Mouse (Mus musculus): ENCODE measurements around the gene Wdr5b. TPM values are rescaled to one million over a fixed set of nuclear protein-coding genes. Genes with fewer than 3 reads are reported as not detected.

Gene Wdr5b
- polyA plus RNA-seq, 1 experiment, result 0.03 TPM

- H3K9me3 ChIP-seq (ENCODE audit: control insufficient read depth, low read length), result no peaks in the 10 kb centered on the region
- no peaks in the 10 kb centered on the region for H3K4me1 ChIP-seq (ENCODE audit: control insufficient read depth)
- H3K36me3 ChIP-seq (ENCODE audit: control insufficient read depth), result peaks cover 76% of the 10 kb centered on the region
- TF ChIP-seq GATA1 (IDR thresholded peaks at IDR 0.05; ENCODE audit: low read length) (no peak), TAL1 (IDR thresholded peaks at IDR 0.05; ENCODE audit: low read length) (no peak)
- no peak overlapping the region for H3K4me3 ChIP-seq (replicated peaks)
- H3K27me3 ChIP-seq (ENCODE audit: control insufficient read depth), result no peaks in the 10 kb centered on the region
Measured at GRCm38 (mm10) chr16:36087846-36088245, 46.9 kb downstream of the Wdr5b start.

GRCm38 (mm10) chr16:36089065-36089464 lies 48.1 kb downstream of the Wdr5b start:
- Histone ChIP-seq H3K4me3 (replicated peaks) (no peak overlapping the region), H3K4me1 (ENCODE audit: control insufficient read depth) (no peaks in the 10 kb centered on the region), H3K27me3 (ENCODE audit: control insufficient read depth) (no peaks in the 10 kb centered on the region), H3K9me3 (ENCODE audit: control insufficient read depth, low read length) (no peaks in the 10 kb centered on the region), H3K36me3 (ENCODE audit: control insufficient read depth) (peaks cover 64% of the 10 kb centered on the region)
- TF ChIP-seq TAL1 (IDR thresholded peaks at IDR 0.05; ENCODE audit: low read length) (no peak), GATA1 (IDR thresholded peaks at IDR 0.05; ENCODE audit: low read length) (no peak)

GRCm38 (mm10) chr16:36089850-36090616 lies 49.0 kb downstream of the Wdr5b start:
- H3K27me3 ChIP-seq (ENCODE audit: control insufficient read depth), result no peaks in the 10 kb centered on the region
- no peak overlapping the region for H3K4me3 ChIP-seq (replicated peaks)
- no peaks in the 10 kb centered on the region for H3K4me1 ChIP-seq (ENCODE audit: control insufficient read depth)
- no peaks in the 10 kb centered on the region for H3K9me3 ChIP-seq (ENCODE audit: control insufficient read depth, low read length)
- TF ChIP-seq GATA1 (IDR thresholded peaks at IDR 0.05; ENCODE audit: low read length) (no peak), TAL1 (IDR thresholded peaks at IDR 0.05; ENCODE audit: low read length) (no peak)
- H3K36me3 ChIP-seq (ENCODE audit: control insufficient read depth), result peaks cover 57% of the 10 kb centered on the region

- Histone ChIP-seq H3K27me3 (ENCODE audit: control insufficient read depth) (no peaks in the 10 kb centered on the region), H3K36me3 (ENCODE audit: control insufficient read depth) (peaks cover 48% of the 10 kb centered on the region), H3K4me3 (replicated peaks) (no peak overlapping the region), H3K4me1 (ENCODE audit: control insufficient read depth) (no peaks in the 10 kb centered on the region), H3K9me3 (ENCODE audit: control insufficient read depth, low read length) (no peaks in the 10 kb centered on the region)
- TF ChIP-seq TAL1 (IDR thresholded peaks at IDR 0.05; ENCODE audit: low read length) (no peak), GATA1 (IDR thresholded peaks at IDR 0.05; ENCODE audit: low read length) (no peak)
Measured at GRCm38 (mm10) chr16:36090785-36091509, 50.0 kb downstream of the Wdr5b start.

Other genes starting within 250 kb of the Wdr5b start
- gene Parp14, start 169.6 kb upstream of the Wdr5b start, polyA plus RNA-seq (2012), result 0.18 TPM in 1 of 2 replicates, not detected in the other
- 0.03 and 0.05 TPM in 2 replicates for gene Parp9, start 102.7 kb upstream of the Wdr5b start, polyA plus RNA-seq (2012)
- 0.03 and 0.04 TPM in 2 replicates for gene Dtx3l, start 102.0 kb upstream of the Wdr5b start, polyA plus RNA-seq (2012)
- gene Kpna1, start 62.4 kb upstream of the Wdr5b start, polyA plus RNA-seq (2012), result 2.7 and 5.2 TPM in 2 replicates
- 5.7 and 7.9 TPM in 2 replicates for gene Fam162a, start 30.4 kb downstream of the Wdr5b start, polyA plus RNA-seq (2012)
- 0.13 and 0.17 TPM in 2 replicates for gene Ccdc58, start 30.5 kb downstream of the Wdr5b start, polyA plus RNA-seq (2012)
- gene Csta1, start 90.1 kb downstream of the Wdr5b start, polyA plus RNA-seq (2012), result not detected in 2 replicates
- gene Stfa2l1, start 115.6 kb downstream of the Wdr5b start, polyA plus RNA-seq (2012), result not detected in 2 replicates
- 0.16 TPM in 1 of 2 replicates, not detected in the other for gene Gm5483, start 143.0 kb downstream of the Wdr5b start, polyA plus RNA-seq (2012)
- not detected in 2 replicates for gene Gm5416, start 169.2 kb downstream of the Wdr5b start, polyA plus RNA-seq (2012)
- not detected in 2 replicates for gene 2010005H15Rik, start 180.3 kb downstream of the Wdr5b start, polyA plus RNA-seq (2012)
- not detected in 2 replicates for gene Stfa1, start 235.8 kb downstream of the Wdr5b start, polyA plus RNA-seq (2012)

Measured in erythroblast, embryonic 14.5 days (primary cell).